Mouse (Mus musculus) heart, postnatal 4 days (tissue): Measurements from ENCODE around the gene Gak. TPM values are rescaled to one million over a fixed set of nuclear protein-coding genes. Genes with fewer than 3 reads are reported as not detected.

ENCODE experiments used
- DNase-seq: peaks from one replicate; pipeline ENCODE4 v3.0.0; 2021
- total RNA-seq, 2 experiments: library from RNA; stranded (reverse); gene quantifications; 2 replicates each; pipeline ENCODE4 v1.2.3; 2021

Gak gene
- total RNA-seq: 10 to 100 TPM; 36.7 to 36.9 TPM

GRCm38 (mm10) chr5:108629634-108630483 is at the start of gene Gak, which contains the start of gene Tmem175:
TSS of gene Gak (minus strand) at chr5:108629755.
TSS of gene Tmem175 (plus strand) at chr5:108629770.
- DNase-seq: peak; percentile 93

- DNase-seq: no peak
These were observed 48.8 kb upstream of the Gak start for GRCm38 (mm10) chr5:108678296-108678854.

DNA sequence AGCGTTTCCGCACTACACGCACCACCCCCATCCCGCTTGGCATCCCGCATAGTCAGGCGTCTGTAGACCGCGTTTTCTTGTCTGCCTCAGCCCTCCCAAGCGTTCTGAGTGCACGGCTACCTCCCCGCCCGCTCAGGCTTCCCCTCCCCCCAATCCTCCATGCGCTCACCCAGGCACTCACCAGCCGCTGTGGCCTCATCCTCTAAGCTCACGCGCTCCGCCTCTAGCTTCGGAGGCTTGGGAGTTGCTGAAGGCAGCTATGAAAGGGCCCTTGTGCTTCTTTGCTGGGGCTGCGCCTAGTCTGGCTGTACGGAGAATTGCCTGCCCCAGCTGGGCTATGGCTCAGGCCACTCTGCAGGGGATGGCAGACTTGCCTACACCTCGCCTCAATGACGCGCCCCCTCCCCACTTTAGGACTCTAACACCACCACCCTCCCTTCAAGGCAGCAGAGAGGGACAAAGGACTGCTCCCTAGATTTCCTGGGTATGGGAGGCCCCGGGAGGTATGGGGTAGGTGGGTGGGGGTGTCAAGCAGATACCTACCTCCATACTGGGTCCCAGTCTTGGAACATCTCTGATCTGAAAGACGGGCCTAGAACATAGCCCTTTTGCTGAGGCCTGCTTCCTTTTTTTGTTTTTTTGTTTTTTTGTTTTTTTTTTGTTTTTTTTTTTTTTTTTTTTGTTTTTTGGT is 48.2 kb upstream of the Gak start:
- DNase-seq: peak; percentile 74

GRCm38 (mm10) chr5:108676772-108677498 is 47.4 kb upstream of the Gak start:
- DNase-seq: no peak

DNA sequence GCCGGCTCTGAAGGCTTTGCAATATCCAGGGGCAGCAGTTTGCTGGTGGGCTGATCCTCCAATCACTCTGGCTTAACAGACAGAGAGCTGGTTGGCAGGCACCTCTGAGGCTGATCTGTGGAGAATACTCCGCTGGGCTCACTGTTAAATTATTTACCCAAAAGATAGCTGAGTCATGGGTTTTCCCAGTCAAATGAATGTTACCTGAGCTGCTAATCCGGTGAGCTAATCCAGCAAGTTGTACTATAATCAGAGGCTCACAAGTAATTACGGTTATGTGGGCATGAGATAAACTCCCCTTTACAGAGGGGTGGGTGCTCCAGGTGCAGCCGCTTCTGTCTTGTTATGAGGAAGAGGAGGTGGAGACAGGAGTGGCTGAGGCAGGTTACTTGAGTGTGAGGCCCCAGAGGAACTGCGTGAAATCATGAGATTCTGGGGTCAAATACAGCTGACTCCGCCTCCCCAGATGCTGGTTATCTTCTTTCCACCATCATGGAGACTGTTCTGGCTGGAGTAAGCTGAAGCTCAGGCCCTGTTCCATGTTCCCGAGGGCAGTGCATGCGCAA is 45.8 kb upstream of the Gak start, which contains the start of gene Slc26a1:
Gene Slc26a1, minus strand, starts transcription at position 319 of the 566 bp plus-strand sequence.
- DNase-seq: no peak

GRCm38 (mm10) chr5:108674624-108675023 is 45.1 kb upstream of the Gak start:
- no peak for DNase-seq

GRCm38 (mm10) chr5:108671757-108672156 is 42.2 kb upstream of the Gak start:
- no peak for DNase-seq

DNA sequence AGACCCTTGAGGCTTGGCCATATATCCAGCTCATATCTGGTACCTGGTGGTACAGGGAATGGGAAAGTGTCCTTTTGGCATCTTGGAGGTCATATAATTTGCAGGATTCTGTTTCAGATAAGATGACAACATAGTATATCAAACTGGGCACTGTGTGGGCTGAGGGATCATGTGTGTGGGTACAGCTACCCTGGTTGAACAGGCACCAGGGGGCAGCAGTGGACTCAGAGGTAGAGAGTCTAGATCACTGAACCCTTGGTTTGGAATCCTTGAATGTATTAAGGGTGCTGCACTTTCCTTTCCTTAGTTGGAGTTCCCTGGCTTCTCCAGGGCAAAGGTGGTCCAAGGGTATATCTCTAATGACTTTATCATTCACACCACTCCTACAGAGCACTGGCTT is 41.2 kb upstream of the Gak start:
- peak; percentile 63 for DNase-seq

DNA sequence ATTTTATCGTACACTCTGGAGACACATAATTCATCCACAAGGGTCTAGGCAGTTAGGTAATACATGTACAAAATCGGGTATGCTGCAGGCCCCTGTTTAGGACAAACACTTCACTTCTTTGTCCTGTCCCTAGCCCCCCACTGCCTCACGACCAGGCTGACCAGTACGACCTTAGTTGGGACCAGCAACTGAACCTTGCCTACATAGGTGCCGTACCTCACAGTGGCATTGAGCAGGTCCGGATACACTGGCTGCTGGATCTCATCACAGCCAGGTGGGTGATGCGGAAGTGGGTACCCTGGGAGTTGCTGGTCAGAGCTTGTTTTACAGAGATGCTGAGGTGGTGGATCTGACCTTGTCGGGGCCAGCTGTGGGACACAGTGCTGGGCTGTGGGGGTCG is 40.4 kb upstream of the Gak start:
- no peak for DNase-seq

GRCm38 (mm10) chr5:108668977-108669936 is 39.7 kb upstream of the Gak start, which contains the start of gene Dgkq:
TSS of gene Dgkq (minus strand) at chr5:108669672.
- peak; percentile 90 for DNase-seq

DNA sequence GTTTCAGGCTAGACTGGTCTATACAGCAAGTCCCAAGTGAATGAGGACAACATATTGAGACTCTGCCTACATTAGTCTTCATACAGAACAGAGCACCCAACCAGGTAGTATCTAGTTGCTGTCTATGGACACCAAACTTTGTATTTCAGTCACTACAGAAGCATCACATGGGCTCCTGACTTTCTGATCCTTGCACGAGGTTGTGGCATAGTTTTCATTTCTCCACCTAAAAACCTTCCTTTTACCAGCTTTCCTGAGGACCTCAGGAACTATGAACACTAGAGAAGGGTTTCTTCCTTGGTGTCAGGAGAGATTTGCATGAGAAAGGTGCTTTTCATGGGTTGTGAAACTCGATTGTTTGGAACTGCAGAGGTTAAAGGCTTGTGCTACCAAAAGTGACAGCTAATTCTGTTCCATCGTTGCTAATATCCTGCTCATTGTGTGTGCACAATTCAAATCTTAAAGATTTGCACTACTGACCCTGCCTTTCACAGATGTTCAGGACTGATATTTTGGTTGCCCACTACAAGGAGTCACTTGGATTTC is 38.9 kb upstream of the Gak start:
- DNase-seq: no peak

- no peak for DNase-seq
These were observed 37.8 kb upstream of the Gak start for GRCm38 (mm10) chr5:108667370-108667769.

DNA sequence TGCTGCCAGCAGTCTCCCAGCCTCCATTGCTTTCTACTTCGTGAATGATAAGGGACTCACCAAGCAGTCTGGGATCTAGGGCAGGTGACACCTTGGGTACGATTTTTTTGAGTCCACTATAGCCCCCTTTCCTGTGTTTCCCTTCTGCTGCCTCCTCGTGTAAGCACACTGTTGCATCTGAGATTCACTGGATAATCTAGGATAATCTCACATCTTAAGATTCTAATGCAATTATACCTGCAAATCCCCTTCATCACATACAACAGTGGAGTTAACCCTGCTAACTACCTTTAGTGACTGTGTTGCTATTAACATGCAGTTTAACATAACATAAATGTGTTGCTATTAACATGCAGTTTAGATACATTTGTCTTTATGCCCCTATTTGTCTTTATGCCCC is 35.5 kb upstream of the Gak start:
- DNase-seq: no peak

- DNase-seq: no peak
These were observed 33.2 kb upstream of the Gak start for GRCm38 (mm10) chr5:108662772-108663171.

DNA sequence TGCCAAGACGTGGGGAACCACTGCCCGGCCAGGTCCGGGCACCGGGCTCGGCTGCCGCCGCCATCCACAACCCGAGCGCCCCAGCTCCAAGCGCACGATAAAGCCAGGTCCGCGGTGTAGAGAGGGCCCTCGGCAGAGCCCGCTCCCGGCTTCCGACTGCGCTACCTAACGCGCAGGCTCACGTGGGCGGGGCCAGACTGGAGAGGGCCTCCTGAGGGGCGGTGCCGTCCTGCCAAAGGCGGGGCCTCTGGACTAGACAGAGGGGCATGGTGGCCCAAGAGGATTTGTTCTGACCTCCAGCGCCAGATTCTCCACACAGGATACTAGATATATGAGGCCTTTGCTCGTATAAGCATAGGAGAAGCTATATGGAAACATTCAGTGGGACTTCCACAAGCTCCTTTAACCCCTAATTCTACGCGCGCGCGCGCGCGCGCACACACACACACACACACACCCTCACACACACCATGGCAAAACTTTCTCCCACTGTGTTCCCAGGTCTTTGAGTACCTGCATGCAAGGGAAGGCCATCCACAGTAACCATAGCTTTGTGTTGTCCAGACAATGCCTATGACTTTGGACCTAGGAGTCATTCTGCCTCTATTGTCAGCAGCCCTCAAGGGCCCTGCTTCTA is 31.2 kb upstream of the Gak start:
- peak; percentile 95 for DNase-seq

GRCm38 (mm10) chr5:108659698-108660631 is 30.4 kb upstream of the Gak start, which contains the start of gene Idua:
TSS of gene Idua (plus strand) at chr5:108660331.
- DNase-seq: peak; percentile 24

DNA sequence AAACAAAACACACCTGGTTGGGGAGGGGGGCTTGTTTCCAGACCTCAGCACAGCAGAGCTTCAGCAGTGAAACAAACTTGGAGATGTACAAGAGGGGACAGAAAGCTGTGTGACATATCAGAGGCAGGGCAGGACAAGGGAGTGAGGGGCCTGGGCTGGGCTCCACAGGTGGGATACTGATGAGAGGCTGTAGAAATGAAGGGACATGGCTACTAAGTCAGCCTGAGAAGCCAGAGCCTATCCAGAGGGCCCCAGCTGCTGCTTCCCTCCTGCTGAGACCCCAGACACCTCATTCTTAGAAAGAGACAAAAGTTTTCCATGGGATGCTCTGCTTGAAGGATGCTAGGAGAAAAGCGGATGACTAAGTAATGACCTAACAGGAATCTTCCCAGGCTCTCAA is 29.1 kb upstream of the Gak start:
- DNase-seq: no peak

DNA sequence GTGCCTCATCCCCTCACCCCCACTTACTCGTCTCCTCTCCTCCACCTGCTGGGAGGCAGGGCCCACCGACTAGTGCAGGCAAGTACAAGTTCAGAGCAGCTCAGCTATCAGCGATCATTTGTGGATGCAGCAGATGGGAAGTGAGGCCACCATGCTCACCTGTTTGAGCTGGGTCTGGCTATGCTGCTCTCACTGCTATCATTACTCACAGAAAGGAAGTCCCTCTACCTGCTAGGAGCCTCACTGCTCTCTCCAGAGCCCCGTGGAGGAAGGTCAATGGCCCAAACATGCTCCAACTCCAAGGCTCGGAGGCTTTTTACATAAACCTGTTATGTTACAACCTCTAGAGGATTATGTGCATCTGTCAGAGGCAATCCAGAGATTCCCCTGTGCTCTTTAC is 27.9 kb upstream of the Gak start:
- no peak for DNase-seq
